Mouse (Mus musculus) lung, postnatal 14 days (tissue): ENCODE results near the gene Gm10234.
A peak's percentile ranks its signal among the peaks of the same experiment; 100 is the strongest.

Experiments
- DNase-seq: peaks from one replicate; pipeline ENCODE4 v3.0.0; 2021

The Gm10234 gene

DNA sequence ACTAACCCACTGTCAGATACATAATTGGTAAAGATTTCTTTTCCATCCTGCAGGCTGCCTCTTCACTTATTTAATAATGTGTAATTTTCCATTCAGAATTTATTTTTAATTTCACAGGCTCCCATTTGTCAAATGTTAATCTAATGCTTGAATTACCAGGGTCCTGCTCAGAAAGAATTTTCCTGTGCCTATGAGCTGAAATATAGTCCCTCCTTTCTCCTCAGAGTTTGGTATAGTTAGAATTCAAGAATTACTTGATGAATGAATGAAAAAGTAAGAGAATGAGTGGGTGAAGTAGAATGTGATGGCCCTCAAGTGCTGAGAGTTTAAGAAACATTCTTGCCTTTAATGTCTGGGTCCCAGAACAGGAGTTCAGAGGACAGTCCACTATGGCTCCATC lies at the start of gene Gm10234:
TSS of gene Gm10234 (plus strand) at position 301 of the 400 bp plus-strand sequence.
- no peak for DNase-seq

DNA sequence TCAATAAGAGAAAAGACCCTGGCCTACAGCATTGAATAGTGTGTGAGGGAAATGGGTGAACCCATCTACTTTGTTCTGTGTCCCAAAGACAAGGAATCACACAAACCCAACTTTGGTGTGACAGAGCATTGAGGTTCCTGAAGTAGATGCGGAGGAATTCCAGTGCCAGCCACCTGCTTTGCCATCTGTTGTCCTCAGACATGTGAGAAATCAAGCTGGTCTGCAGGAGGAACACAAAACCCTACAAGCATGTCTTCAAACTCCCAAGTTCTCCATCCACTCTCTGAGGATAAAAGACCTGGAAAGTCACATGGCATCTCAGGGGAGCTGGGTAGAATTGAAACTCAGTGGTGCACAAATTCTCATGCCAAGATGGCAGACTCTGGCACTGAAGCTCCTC lies 44.3 kb upstream of the Gm10234 start:
- DNase-seq: no peak

DNA sequence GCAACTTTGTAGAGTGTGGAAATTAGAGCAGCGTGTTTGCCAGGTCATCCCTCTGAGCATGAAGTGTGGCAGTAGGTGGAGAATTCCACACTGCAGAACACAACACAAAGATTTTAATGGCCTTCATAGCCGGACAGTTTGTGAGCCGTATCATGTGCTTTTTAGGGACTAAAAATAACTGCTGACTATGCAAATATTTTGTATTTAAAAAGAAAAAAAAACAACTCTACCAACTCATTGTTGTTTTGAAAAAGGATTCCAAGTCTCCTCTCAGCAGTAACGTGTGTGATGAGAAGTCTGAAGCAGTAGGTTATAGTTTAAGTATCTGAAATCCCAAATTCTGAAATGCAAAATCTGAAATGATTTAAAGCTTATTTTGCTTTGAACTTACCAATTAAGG lies 25.9 kb upstream of the Gm10234 start:
- no peak for DNase-seq

DNA sequence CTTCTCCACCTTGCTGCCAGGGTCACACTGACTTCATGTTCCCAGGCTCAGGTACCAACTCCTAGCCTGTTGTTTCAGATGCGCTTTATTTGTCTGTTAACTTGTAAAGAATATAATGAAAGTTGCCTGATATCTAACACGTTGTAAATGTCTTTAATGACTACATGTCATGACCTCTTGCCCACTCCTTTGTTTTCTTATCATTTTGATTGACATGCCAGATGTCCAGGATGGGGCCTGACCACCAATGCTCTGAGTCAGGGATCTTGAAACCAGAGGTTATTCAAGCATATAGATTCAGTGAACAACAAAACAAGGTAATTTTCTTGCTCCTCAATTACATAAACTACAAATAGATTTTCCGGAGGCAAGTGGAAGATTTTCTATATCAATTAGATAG lies 23.5 kb upstream of the Gm10234 start:
- DNase-seq: no peak

DNA sequence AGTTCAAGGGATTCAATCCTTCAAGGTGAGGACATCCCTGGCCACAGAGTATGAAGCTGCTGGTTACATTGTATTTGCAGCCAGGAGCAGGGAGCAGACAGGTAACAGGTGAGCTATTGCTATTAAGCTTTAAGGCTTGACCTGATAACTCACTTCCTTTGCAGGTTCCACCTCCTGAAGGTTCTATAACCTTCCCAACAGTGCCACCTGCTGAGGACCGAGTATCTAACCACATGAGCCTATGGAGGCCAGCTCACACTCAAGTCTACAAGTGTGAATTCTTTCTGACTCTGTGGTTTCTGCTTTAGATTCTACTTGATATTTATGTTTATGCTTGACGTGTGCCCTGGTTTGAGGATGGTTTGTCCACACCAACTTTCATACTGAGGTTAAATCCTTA lies 21.3 kb upstream of the Gm10234 start:
- peak; percentile 3 for DNase-seq

DNA sequence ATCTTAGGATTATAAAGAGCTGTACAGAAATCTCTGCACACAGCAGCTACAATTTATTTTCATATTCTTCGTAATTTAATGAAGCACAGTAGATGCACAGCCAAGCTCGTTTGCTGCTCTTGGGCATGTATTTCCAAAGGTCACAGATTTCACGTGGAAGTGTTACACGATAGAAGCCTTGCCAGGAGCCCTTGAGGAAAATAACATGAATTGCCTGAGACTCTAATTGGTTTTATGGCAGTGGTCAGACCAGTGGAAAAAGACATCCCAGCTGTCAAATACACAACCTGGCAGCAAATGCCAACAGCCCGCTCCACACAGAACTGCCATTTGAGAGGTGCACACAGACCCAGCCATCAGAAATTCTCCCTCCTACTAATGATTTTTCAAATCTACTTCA lies 9.3 kb downstream of the Gm10234 start:
- DNase-seq: no peak

DNA sequence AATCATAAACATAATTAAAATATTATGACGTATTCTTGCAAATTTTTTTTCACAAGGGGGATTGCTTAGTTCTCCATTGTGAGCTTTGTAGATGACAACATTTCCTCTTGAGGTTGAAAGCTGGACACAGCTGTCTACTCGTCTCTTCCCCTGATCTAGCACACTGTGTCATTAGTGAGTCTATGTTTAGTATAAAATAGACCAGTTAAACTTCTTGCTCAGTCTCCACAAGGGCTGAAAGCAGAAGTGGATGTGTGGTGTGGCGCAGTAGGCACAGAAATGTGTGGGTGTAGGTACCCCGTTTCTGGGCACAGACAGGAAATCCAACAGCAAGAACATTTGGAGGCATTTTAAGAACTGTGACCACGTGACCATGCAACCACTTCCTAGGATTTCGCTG lies 12.9 kb downstream of the Gm10234 start:
- DNase-seq: no peak

DNA sequence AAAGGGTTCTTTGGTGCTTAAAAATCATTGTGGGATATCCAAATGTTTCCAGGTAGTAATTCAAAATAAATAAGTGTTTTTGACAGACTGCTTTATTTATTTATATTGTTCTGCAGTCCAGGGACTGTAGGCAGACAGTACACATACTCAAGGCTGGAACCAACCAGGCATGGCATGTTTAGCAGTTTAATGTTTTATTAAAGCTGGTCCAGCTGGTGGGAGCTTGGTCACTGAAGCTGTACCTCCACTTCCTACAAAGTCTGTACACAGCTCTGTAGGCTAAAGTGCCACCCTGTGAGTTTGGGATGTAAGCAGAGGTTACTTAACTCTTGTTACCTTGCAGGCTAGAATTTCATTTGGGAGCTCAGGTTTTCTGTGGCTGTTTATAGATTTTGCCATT lies 27.5 kb downstream of the Gm10234 start:
- DNase-seq: no peak

DNA sequence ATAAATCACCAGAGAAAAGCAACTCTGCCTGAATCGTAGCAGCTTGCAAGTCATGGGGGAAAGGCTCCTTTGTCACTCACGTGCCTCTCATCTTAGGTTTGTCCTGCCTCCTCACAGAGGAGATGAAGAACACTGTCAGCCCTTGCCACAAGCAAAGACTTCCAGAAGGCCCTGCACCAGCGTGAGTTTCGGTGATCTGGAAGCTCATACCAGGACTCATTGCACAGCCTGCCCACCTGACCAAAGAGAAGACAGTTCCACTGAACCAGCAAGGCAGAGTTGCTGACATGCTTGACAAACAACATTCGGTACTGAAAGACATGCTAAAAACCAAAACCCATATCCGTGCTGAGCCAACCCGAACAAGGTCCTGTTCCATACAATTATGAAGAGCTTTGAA lies 31.1 kb downstream of the Gm10234 start:
- DNase-seq: no peak

DNA sequence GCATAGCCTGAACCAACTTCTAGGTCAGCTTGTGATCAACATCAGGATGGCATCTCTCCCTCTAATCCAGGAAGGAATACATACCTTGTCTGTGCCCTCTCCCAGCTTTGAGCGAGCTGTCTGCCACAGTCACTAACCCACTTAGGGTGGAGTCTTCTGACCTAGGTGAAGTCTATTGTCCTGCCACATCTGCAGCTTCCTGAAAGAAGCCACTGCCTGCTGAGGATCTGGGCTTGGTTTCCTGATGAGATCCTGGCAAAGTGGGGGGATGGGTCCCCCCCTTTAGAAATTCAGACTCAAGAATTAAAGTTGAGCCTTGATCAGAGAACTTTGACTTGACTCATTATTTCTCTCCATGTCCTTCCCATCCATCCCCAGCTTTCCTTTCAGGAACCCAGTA lies 32.0 kb downstream of the Gm10234 start:
- DNase-seq: no peak

DNA sequence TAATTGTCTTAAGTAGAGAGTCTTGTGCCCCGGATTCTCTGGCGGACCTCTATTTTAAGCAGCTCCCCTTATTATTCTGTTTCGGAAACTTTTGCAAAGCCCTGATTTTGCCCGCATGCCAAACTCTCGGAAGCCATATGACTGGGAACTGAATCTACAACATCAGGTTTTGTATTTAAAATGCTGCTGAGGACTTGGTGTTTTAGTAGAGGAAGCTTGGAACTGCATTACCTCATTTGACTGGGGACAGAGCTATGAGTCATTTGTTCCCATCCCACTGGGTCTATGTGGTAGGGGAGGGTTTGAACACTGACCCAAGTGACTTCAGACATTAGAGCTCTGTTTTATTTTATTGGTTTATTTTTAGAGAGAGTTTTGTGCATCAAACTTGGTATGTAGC lies 38.2 kb downstream of the Gm10234 start:
- DNase-seq: no peak

DNA sequence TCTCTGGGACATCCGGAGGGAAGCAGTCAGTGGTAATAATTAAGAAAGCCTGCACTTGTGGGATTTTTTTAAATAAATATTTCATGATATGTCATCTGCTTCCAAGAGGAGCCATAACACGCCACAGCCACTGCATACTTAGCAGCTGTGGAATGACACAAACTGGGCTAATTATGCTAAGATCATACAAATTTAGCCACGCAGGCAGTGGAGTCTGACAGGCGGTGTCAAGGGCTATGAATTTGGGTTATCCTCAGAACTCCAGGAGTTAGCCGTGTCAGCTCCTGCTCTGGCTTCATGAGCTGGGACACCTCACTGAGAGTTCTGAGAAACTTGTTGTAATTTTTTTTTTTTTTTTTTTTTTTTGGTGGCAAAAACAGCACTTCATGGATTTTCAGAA lies 40.8 kb downstream of the Gm10234 start:
- no peak for DNase-seq

DNA sequence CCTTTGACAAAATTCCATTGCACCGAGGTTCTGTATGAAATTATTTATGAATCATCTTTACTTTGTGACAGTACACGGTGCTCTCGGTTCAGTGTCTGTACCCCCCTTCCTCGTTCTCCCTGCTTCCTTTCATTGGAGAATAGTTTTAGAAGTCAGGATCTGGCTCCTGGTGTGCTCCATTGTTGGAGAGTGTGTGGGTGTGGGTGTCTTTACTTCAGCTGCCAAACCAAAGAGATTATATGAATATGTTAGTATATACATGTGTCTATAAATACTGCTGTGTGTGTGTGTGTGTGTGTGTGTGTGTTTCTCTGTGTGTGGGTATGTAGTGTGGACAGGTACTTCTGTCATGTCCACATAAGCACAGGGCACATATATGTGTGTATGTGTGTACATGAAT lies 49.9 kb downstream of the Gm10234 start:
- DNase-seq: no peak
